Mouse (Mus musculus): Measurements from ENCODE around the gene Nms. TPM values are rescaled to one million over a fixed set of nuclear protein-coding genes. Genes with fewer than 3 reads are reported as not detected.

Gene Nms
- total RNA-seq, 1 experiment: not detected

GRCm38 (mm10) chr1:38971712-38972111 lies 32.8 kb downstream of the Nms start:
- no peak for DNase-seq (ENCODE audit: low read depth, low spot score)
- no peak overlapping the region for H3K27ac ChIP-seq (ENCODE audit: insufficient read depth, low read depth, low read length, poor library complexity, severe bottlenecking)

GRCm38 (mm10) chr1:38972986-38973592 lies 34.1 kb downstream of the Nms start:
- Histone ChIP-seq H3K36me3 (ENCODE audit: control insufficient read depth, insufficient read depth, low read length, poor library complexity, severe bottlenecking) (no peaks in the 10 kb centered on the region), H3K4me1 (ENCODE audit: control insufficient read depth in 2 of 2, insufficient read depth in 2 of 2, low read length in 2 of 2, poor library complexity in 1 of 2) (no peaks in the 10 kb centered on the region; a peak in 1 of 4 replicates), H3K4me3 (ENCODE audit: insufficient read depth in 1 of 2, low read depth in 1 of 2, low read length in 2 of 2, poor library complexity in 1 of 2, severe bottlenecking in 1 of 2) (no peak overlapping the region), H3K9me3 (ENCODE audit: control insufficient read depth, insufficient read depth, low read depth, low read length) (no peaks in the 10 kb centered on the region), H3K27ac (ENCODE audit: insufficient read depth, low read depth, low read length, poor library complexity, severe bottlenecking) (no peak overlapping the region), H3K9ac (ENCODE audit: insufficient read depth, low read depth, low read length, poor library complexity, severe bottlenecking) (no peak overlapping the region)
- in situ Hi-C loops (cut with MboI; ENCODE audit: low sequenced_read_pairs in 2 of 2, unreplicated experiment in 2 of 2): no loop called here
- no peak for DNase-seq (ENCODE audit: low read depth, low spot score)
- no peak for TF ChIP-seq HCFC1 (IDR thresholded peaks at IDR 0.05; ENCODE audit: borderline replicate concordance, insufficient read depth, low read length)
- no peak for TF ChIP-seq ZC3H11A (IDR thresholded peaks at IDR 0.05; ENCODE audit: borderline replicate concordance, low read depth, low read length)
- TF ChIP-seq ZNF384 (IDR thresholded peaks at IDR 0.05; ENCODE audit: low read depth, low read length): no peak
- TF ChIP-seq CHD2 (IDR thresholded peaks at IDR 0.05; ENCODE audit: low read depth, low read length): no peak
- TF ChIP-seq MAFK (IDR thresholded peaks at IDR 0.05; ENCODE audit: insufficient read depth, low read depth, low read length): no peak

More at GRCm38 (mm10) chr1:38971712-38972111, 32.8 kb downstream of the Nms start:
- no peaks in the 10 kb centered on the region for H3K36me3 ChIP-seq (ENCODE audit: control insufficient read depth, insufficient read depth, low read length, poor library complexity, severe bottlenecking)
- in situ Hi-C loops (cut with MboI; ENCODE audit: low sequenced_read_pairs in 2 of 2, unreplicated experiment in 2 of 2): no loop called here
- H3K4me3 ChIP-seq (ENCODE audit: insufficient read depth in 1 of 2, low read depth in 1 of 2, low read length in 2 of 2, poor library complexity in 1 of 2, severe bottlenecking in 1 of 2): no peak overlapping the region
- no peak overlapping the region for H3K9ac ChIP-seq (ENCODE audit: insufficient read depth, low read depth, low read length, poor library complexity, severe bottlenecking)
- no peak for TF ChIP-seq HCFC1 (IDR thresholded peaks at IDR 0.05; ENCODE audit: borderline replicate concordance, insufficient read depth, low read length)
- no peak for TF ChIP-seq MAFK (IDR thresholded peaks at IDR 0.05; ENCODE audit: insufficient read depth, low read depth, low read length)
- TF ChIP-seq CHD2 (IDR thresholded peaks at IDR 0.05; ENCODE audit: low read depth, low read length): no peak
- no peak for TF ChIP-seq ZNF384 (IDR thresholded peaks at IDR 0.05; ENCODE audit: low read depth, low read length)
- TF ChIP-seq ZC3H11A (IDR thresholded peaks at IDR 0.05; ENCODE audit: borderline replicate concordance, low read depth, low read length): no peak
- no peaks in the 10 kb centered on the region for H3K9me3 ChIP-seq (ENCODE audit: control insufficient read depth, insufficient read depth, low read depth, low read length)
- no peaks in the 10 kb centered on the region; a peak in 1 of 4 replicates for H3K4me1 ChIP-seq (ENCODE audit: control insufficient read depth in 2 of 2, insufficient read depth in 2 of 2, low read length in 2 of 2, poor library complexity in 1 of 2)

- Histone ChIP-seq H3K27ac (ENCODE audit: insufficient read depth, low read depth, low read length, poor library complexity, severe bottlenecking) (no peak overlapping the region), H3K9me3 (ENCODE audit: control insufficient read depth, insufficient read depth, low read depth, low read length) (no peaks in the 10 kb centered on the region), H3K9ac (ENCODE audit: insufficient read depth, low read depth, low read length, poor library complexity, severe bottlenecking) (no peak overlapping the region), H3K36me3 (ENCODE audit: control insufficient read depth, insufficient read depth, low read length, poor library complexity, severe bottlenecking) (no peaks in the 10 kb centered on the region), H3K4me3 (ENCODE audit: insufficient read depth in 1 of 2, low read depth in 1 of 2, low read length in 2 of 2, poor library complexity in 1 of 2, severe bottlenecking in 1 of 2) (no peak overlapping the region), H3K4me1 (ENCODE audit: control insufficient read depth in 2 of 2, insufficient read depth in 2 of 2, low read length in 2 of 2, poor library complexity in 1 of 2) (no peaks in the 10 kb centered on the region)
- TF ChIP-seq CHD2 (IDR thresholded peaks at IDR 0.05; ENCODE audit: low read depth, low read length) (no peak), MAFK (IDR thresholded peaks at IDR 0.05; ENCODE audit: insufficient read depth, low read depth, low read length) (no peak)
- in situ Hi-C loops (cut with MboI; ENCODE audit: low sequenced_read_pairs in 2 of 2, unreplicated experiment in 2 of 2): no loop called here
- no peak for DNase-seq (ENCODE audit: low read depth, low spot score)
Observed at GRCm38 (mm10) chr1:38979953-38980352, 41.0 kb downstream of the Nms start.

- Histone ChIP-seq H3K36me3 (ENCODE audit: control insufficient read depth, insufficient read depth, low read length, poor library complexity, severe bottlenecking) (no peaks in the 10 kb centered on the region), H3K4me1 (ENCODE audit: control insufficient read depth in 2 of 2, insufficient read depth in 2 of 2, low read length in 2 of 2, poor library complexity in 1 of 2) (peaks cover 1 to 3% of the 10 kb centered on the region in 2 experiments; a peak in 2 of 4 replicates), H3K27ac (ENCODE audit: insufficient read depth, low read depth, low read length, poor library complexity, severe bottlenecking) (no peak overlapping the region), H3K9ac (ENCODE audit: insufficient read depth, low read depth, low read length, poor library complexity, severe bottlenecking) (no peak overlapping the region), H3K9me3 (ENCODE audit: control insufficient read depth, insufficient read depth, low read depth, low read length) (no peaks in the 10 kb centered on the region), H3K4me3 (ENCODE audit: insufficient read depth in 1 of 2, low read depth in 1 of 2, low read length in 2 of 2, poor library complexity in 1 of 2, severe bottlenecking in 1 of 2) (no peak overlapping the region)
- DNase-seq (ENCODE audit: low read depth, low spot score): no peak
- in situ Hi-C loops (cut with MboI; ENCODE audit: low sequenced_read_pairs in 2 of 2, unreplicated experiment in 2 of 2): no loop called here
- TF ChIP-seq ZNF384 (IDR thresholded peaks at IDR 0.05; ENCODE audit: low read depth, low read length): no peak
- TF ChIP-seq ZC3H11A (IDR thresholded peaks at IDR 0.05; ENCODE audit: borderline replicate concordance, low read depth, low read length): no peak
- TF ChIP-seq CHD2 (IDR thresholded peaks at IDR 0.05; ENCODE audit: low read depth, low read length): no peak
- TF ChIP-seq HCFC1 (IDR thresholded peaks at IDR 0.05; ENCODE audit: borderline replicate concordance, insufficient read depth, low read length): no peak
- no peak for TF ChIP-seq MAFK (IDR thresholded peaks at IDR 0.05; ENCODE audit: insufficient read depth, low read depth, low read length)
Observed at GRCm38 (mm10) chr1:38983870-38984269, 44.9 kb downstream of the Nms start.

GRCm38 (mm10) chr1:38985308-38985707 lies 46.4 kb downstream of the Nms start, which contains the start of gene Pdcl3:
TSS of gene Pdcl3 (plus strand) at chr1:38985608.
- in situ Hi-C loops (cut with MboI; ENCODE audit: low sequenced_read_pairs in 2 of 2, unreplicated experiment in 2 of 2): no loop called here
- TF ChIP-seq CHD2 (IDR thresholded peaks at IDR 0.05; ENCODE audit: low read depth, low read length): no peak
- no peak for TF ChIP-seq ZC3H11A (IDR thresholded peaks at IDR 0.05; ENCODE audit: borderline replicate concordance, low read depth, low read length)
- TF ChIP-seq ZNF384 (IDR thresholded peaks at IDR 0.05; ENCODE audit: low read depth, low read length): no peak
- TF ChIP-seq HCFC1 (IDR thresholded peaks at IDR 0.05; ENCODE audit: borderline replicate concordance, insufficient read depth, low read length): no peak
- no peak for TF ChIP-seq MAFK (IDR thresholded peaks at IDR 0.05; ENCODE audit: insufficient read depth, low read depth, low read length)
- no peaks in the 10 kb centered on the region for H3K36me3 ChIP-seq (ENCODE audit: control insufficient read depth, insufficient read depth, low read length, poor library complexity, severe bottlenecking)
- H3K27ac ChIP-seq (ENCODE audit: insufficient read depth, low read depth, low read length, poor library complexity, severe bottlenecking): no peak within 1 kb of the TSS
- H3K9me3 ChIP-seq (ENCODE audit: control insufficient read depth, insufficient read depth, low read depth, low read length): no peaks in the 10 kb centered on the region
- H3K4me1 ChIP-seq (ENCODE audit: control insufficient read depth in 2 of 2, insufficient read depth in 2 of 2, low read length in 2 of 2, poor library complexity in 1 of 2): peaks cover 1 to 4% of the 10 kb centered on the region in 2 experiments; a peak in 2 of 4 replicates
- no peak for DNase-seq (ENCODE audit: low read depth, low spot score)
- H3K9ac ChIP-seq (ENCODE audit: insufficient read depth, low read depth, low read length, poor library complexity, severe bottlenecking): no peak within 1 kb of the TSS
- no peak within 1 kb of the TSS for H3K4me3 ChIP-seq (ENCODE audit: insufficient read depth in 1 of 2, low read depth in 1 of 2, low read length in 2 of 2, poor library complexity in 1 of 2, severe bottlenecking in 1 of 2)

Data from ES-E14 (cell line).